Mouse (Mus musculus): ENCODE measurements around the gene S100pbp.
A peak's percentile ranks its signal among the peaks of the same experiment; 100 is the strongest.

The S100pbp gene

GRCm38 (mm10) chr4:129147552-129148103 is 41.9 kb downstream of the S100pbp start:
- no peak for DNase-seq (ENCODE audit: low spot score in 2 of 2)

GRCm38 (mm10) chr4:129146392-129146791 is 43.1 kb downstream of the S100pbp start:
- no peak for DNase-seq (ENCODE audit: low spot score in 2 of 2)

GRCm38 (mm10) chr4:129145943-129146342 is 43.6 kb downstream of the S100pbp start:
- no peak for DNase-seq (ENCODE audit: low spot score in 2 of 2)

GRCm38 (mm10) chr4:129145411-129145810 is 44.1 kb downstream of the S100pbp start:
- DNase-seq (ENCODE audit: low spot score in 2 of 2), result no peak

- peak; percentile 72 to 79 for DNase-seq (ENCODE audit: low spot score in 2 of 2)
These were observed 44.8 kb downstream of the S100pbp start for GRCm38 (mm10) chr4:129144401-129145367.

- no peak for DNase-seq (ENCODE audit: low spot score in 2 of 2)
These were observed 46.0 kb downstream of the S100pbp start for GRCm38 (mm10) chr4:129143509-129143908.

GRCm38 (mm10) chr4:129142439-129143045 is 47.0 kb downstream of the S100pbp start:
- no peak for DNase-seq (ENCODE audit: low spot score in 2 of 2)

- DNase-seq (ENCODE audit: low spot score in 2 of 2), result no peak
These were observed 47.7 kb downstream of the S100pbp start for GRCm38 (mm10) chr4:129141560-129142438.

GRCm38 (mm10) chr4:129140808-129141207 is 48.7 kb downstream of the S100pbp start:
- no peak for DNase-seq (ENCODE audit: low spot score in 2 of 2)

GRCm38 (mm10) chr4:129139642-129140041 is 49.9 kb downstream of the S100pbp start:
- DNase-seq (ENCODE audit: low spot score in 2 of 2), result no peak

- DNase-seq (ENCODE audit: low spot score in 2 of 2), result no peak
These were observed 51.9 kb downstream of the S100pbp start for GRCm38 (mm10) chr4:129137392-129138321.

- no peak for DNase-seq (ENCODE audit: low spot score in 2 of 2)
These were observed 52.7 kb downstream of the S100pbp start, which contains the start of gene Fndc5 for GRCm38 (mm10) chr4:129136579-129137391. Gene Fndc5, plus strand, starts transcription at chr4:129136999.

- DNase-seq (ENCODE audit: low spot score in 2 of 2), result no peak
These were observed 53.3 kb downstream of the S100pbp start for GRCm38 (mm10) chr4:129136189-129136578.

GRCm38 (mm10) chr4:129135637-129136036 is 53.9 kb downstream of the S100pbp start:
- no peak for DNase-seq (ENCODE audit: low spot score in 2 of 2)

- peak in 1 of 2 experiments; percentile 69 for DNase-seq (ENCODE audit: low spot score in 2 of 2)
These were observed 54.5 kb downstream of the S100pbp start for GRCm38 (mm10) chr4:129134799-129135585.

GRCm38 (mm10) chr4:129130755-129131303 is 58.7 kb downstream of the S100pbp start:
- DNase-seq (ENCODE audit: low spot score in 2 of 2), result no peak

GRCm38 (mm10) chr4:129130149-129130548 is 59.4 kb downstream of the S100pbp start:
- no peak for DNase-seq (ENCODE audit: low spot score in 2 of 2)

- DNase-seq (ENCODE audit: low spot score in 2 of 2), result no peak
These were observed 60.1 kb downstream of the S100pbp start for GRCm38 (mm10) chr4:129129387-129129786.

All from frontal cortex, postnatal 14 days (tissue).